Mouse (Mus musculus) hindbrain, postnatal 0 days (tissue): ENCODE measurements around the gene Gpr34. TPM values are rescaled to one million over a fixed set of nuclear protein-coding genes. Genes with fewer than 3 reads are reported as not detected.

ENCODE experiments used
- ATAC-seq: fragments of 200-750 bp; cut with Nextera tagmentation; 2 replicates; pipeline ENCODE4 v1.8.0; 2017; ENCODE audit warnings: mild to moderate bottlenecking, moderate TSS enrichment, moderate library complexity
- DNase-seq: peaks from one replicate; pipeline ENCODE4 v3.0.0-alpha.2; 2015; ENCODE audit warnings: low spot score
- H3K27ac ChIP-seq: fragments of 300-500 bp; sonication (generic); 2 replicates; pipeline ENCODE4 v1.5.1; 2014; ENCODE audit warnings: mild to moderate bottlenecking
- H3K27me3 ChIP-seq: fragments of 300-500 bp; sonication (generic); 2 replicates; pipeline ENCODE4 v1.6.1; 2014; ENCODE audit warnings: low read length, mixed read lengths; ENCODE audit not compliant: insufficient read depth
- H3K36me3 ChIP-seq: fragments of 300-500 bp; sonication (generic); 2 replicates; pipeline ENCODE4 v1.6.1; 2014; ENCODE audit warnings: low read length, mixed read lengths; ENCODE audit not compliant: insufficient read depth
- H3K4me1 ChIP-seq: fragments of 300-500 bp; sonication (generic); 2 replicates; pipeline ENCODE4 v1.6.1; 2014; ENCODE audit warnings: antibody characterized with exemption, low read length, mixed read lengths; ENCODE audit not compliant: insufficient read depth
- H3K4me2 ChIP-seq: fragments of 300-500 bp; sonication (generic); 2 replicates; pipeline ENCODE4 v1.6.1; 2014; ENCODE audit warnings: low read depth, mild to moderate bottlenecking, low read length, moderate library complexity, mixed read lengths
- H3K4me3 ChIP-seq: fragments of 300-500 bp; sonication (generic); 2 replicates; pipeline ENCODE4 v1.5.1; 2014; ENCODE audit warnings: low read length
- H3K9ac ChIP-seq: fragments of 300-500 bp; sonication (generic); replicated peaks from 2 replicates; pipeline ENCODE4 v1.6.1; 2014; ENCODE audit warnings: mild to moderate bottlenecking, low read length, moderate library complexity, mixed read lengths
- H3K9me3 ChIP-seq: fragments of 300-500 bp; sonication (generic); 2 replicates; pipeline ENCODE4 v1.6.1; 2016; ENCODE audit warnings: low read length, mixed read lengths
- CTCF ChIP-seq: IDR thresholded peaks from 2 replicates; pipeline ENCODE4 v1.5.1; 2016; ENCODE audit warnings: antibody characterized with exemption, control low read depth, low read depth
- WGBS: fragments of 180-500 bp; shearing (Covaris S2); extraction: QIAGEN DNeasy Blood & Tissue Kit; methylation state at CpG from one replicate; pipeline ENCODE4 v1.1.7; 2014; 5-methylcytosine and 5-hydroxymethylcytosine counted together
- polyA plus RNA-seq: library from polyadenylated mRNA; unstranded; fragments of >200 nt; fragmentation: Nextera tagmentation; extraction: Ambion mirVana; gene quantifications from 2 replicates; pipeline ENCODE4 v1.2.1, GENCODE M21; 2015
- total RNA-seq: library from RNA; depleted of rRNA; stranded (reverse); fragments of >200 nt; gene quantifications from 2 replicates; pipeline ENCODE4 v1.2.3, GENCODE M21; 2014; rRNA removed

The Gpr34 gene
- total RNA-seq = 2.4 and 4.2 TPM in 2 replicates
- polyA plus RNA-seq = 5.4 and 7.1 TPM in 2 replicates

- Histone ChIP-seq H3K27me3 (no peaks in the 10 kb centered on the region), H3K36me3 (no peaks in the 10 kb centered on the region), H3K4me2 (no peak within 1 kb of the TSS), H3K4me1 (no peaks in the 10 kb centered on the region), H3K27ac (no peak within 1 kb of the TSS), H3K9me3 (no peaks in the 10 kb centered on the region), H3K9ac (no peak within 1 kb of the TSS), H3K4me3 (no peak within 1 kb of the TSS)
- ATAC-seq (no peak), DNase-seq (no peak)
- WGBS = 75% methylated on average over 5 of the region's 5 CpGs
- no peak for TF ChIP-seq CTCF
Measured at GRCm38 (mm10) chrX:13631599-13632283, at the start of gene Gpr34. TSS of gene Gpr34 (plus strand) at chrX:13632089.

- Histone ChIP-seq H3K36me3 (no peaks in the 10 kb centered on the region), H3K27ac (no peak overlapping the region), H3K4me2 (no peak overlapping the region), H3K4me1 (no peaks in the 10 kb centered on the region), H3K4me3 (no peak overlapping the region), H3K27me3 (no peaks in the 10 kb centered on the region), H3K9ac (no peak overlapping the region), H3K9me3 (no peaks in the 10 kb centered on the region)
- WGBS = 77% methylated on average over 2 of the region's 2 CpGs
- DNase-seq (no peak), ATAC-seq (no peak)
- TF ChIP-seq CTCF = no peak
Measured at GRCm38 (mm10) chrX:13599373-13599772, 32.5 kb upstream of the Gpr34 start.

GRCm38 (mm10) chrX:13599966-13600365 lies 31.9 kb upstream of the Gpr34 start:
- Histone ChIP-seq H3K9me3 (no peaks in the 10 kb centered on the region), H3K27me3 (no peaks in the 10 kb centered on the region), H3K9ac (no peak overlapping the region), H3K27ac (no peak overlapping the region), H3K4me1 (no peaks in the 10 kb centered on the region), H3K4me2 (no peak overlapping the region), H3K36me3 (no peaks in the 10 kb centered on the region), H3K4me3 (no peak overlapping the region)
- no peak for TF ChIP-seq CTCF
- ATAC-seq = no peak
- DNase-seq = no peak
- 82% methylated on average over 1 of the region's 1 CpGs for WGBS

- no peaks in the 10 kb centered on the region; the same call in 1 of the 2 replicates for H3K27me3 ChIP-seq
- DNase-seq (no peak), ATAC-seq (no peak)
- no peak overlapping the region for H3K4me3 ChIP-seq
- H3K9ac ChIP-seq = no peak overlapping the region
- no peaks in the 10 kb centered on the region for H3K9me3 ChIP-seq
- TF ChIP-seq CTCF = no peak
- no peak overlapping the region for H3K4me2 ChIP-seq
- H3K27ac ChIP-seq = no peak overlapping the region
- no peaks in the 10 kb centered on the region for H3K36me3 ChIP-seq
- H3K4me1 ChIP-seq = no peaks in the 10 kb centered on the region
- 76% methylated on average over 3 of the region's 3 CpGs for WGBS
Measured at GRCm38 (mm10) chrX:13606741-13607140, 25.1 kb upstream of the Gpr34 start.

- Histone ChIP-seq H3K27me3 (no peaks in the 10 kb centered on the region; the same call in 1 of the 2 replicates), H3K9ac (no peak overlapping the region), H3K27ac (no peak overlapping the region), H3K36me3 (no peaks in the 10 kb centered on the region), H3K9me3 (no peaks in the 10 kb centered on the region), H3K4me1 (no peaks in the 10 kb centered on the region), H3K4me2 (no peak overlapping the region), H3K4me3 (no peak overlapping the region)
- WGBS = 42% methylated on average over 3 of the region's 3 CpGs
- DNase-seq (no peak), ATAC-seq (no peak)
- no peak for TF ChIP-seq CTCF
Measured at GRCm38 (mm10) chrX:13607752-13608151, 24.1 kb upstream of the Gpr34 start.

- Histone ChIP-seq H3K36me3 (no peaks in the 10 kb centered on the region), H3K4me2 (no peak overlapping the region), H3K27ac (no peak overlapping the region), H3K4me3 (no peak overlapping the region), H3K9ac (no peak overlapping the region), H3K9me3 (no peaks in the 10 kb centered on the region), H3K4me1 (no peaks in the 10 kb centered on the region), H3K27me3 (no peaks in the 10 kb centered on the region; the same call in 1 of the 2 replicates)
- DNase-seq (no peak), ATAC-seq (no peak)
- TF ChIP-seq CTCF = no peak
- 87% methylated on average over 5 of the region's 5 CpGs for WGBS
Measured at GRCm38 (mm10) chrX:13611114-13611513, 20.8 kb upstream of the Gpr34 start.

GRCm38 (mm10) chrX:13612115-13612514 lies 19.8 kb upstream of the Gpr34 start:
- no peak for TF ChIP-seq CTCF
- H3K27me3 ChIP-seq = no peaks in the 10 kb centered on the region; the same call in 1 of the 2 replicates
- WGBS = 74% methylated on average over 2 of the region's 2 CpGs
- H3K4me2 ChIP-seq = no peak overlapping the region
- H3K9ac ChIP-seq = no peak overlapping the region
- H3K4me1 ChIP-seq = no peaks in the 10 kb centered on the region
- no peak for DNase-seq
- H3K9me3 ChIP-seq = no peaks in the 10 kb centered on the region
- H3K36me3 ChIP-seq = no peaks in the 10 kb centered on the region
- H3K4me3 ChIP-seq = no peak overlapping the region
- no peak overlapping the region for H3K27ac ChIP-seq
- no peak for ATAC-seq
